Mouse (Mus musculus) gastrocnemius, postnatal 14 days (tissue): ENCODE data around the gene Olfr671. TPM values are rescaled to one million over a fixed set of nuclear protein-coding genes. Genes with fewer than 3 reads are reported as not detected.
"Not testable (repeated sequence)": the region's sequence is repeated elsewhere in the genome, so short reads cannot be mapped to it uniquely, and the experiment has no call there.

Experiments
- DNase-seq: peaks from one replicate; pipeline ENCODE4 v3.0.0; 2021; ENCODE audit warnings: mixed read lengths
- intact Hi-C: fragments of 180-260 bp; cut with DNase I; formaldehyde crosslinking; loops from one replicate; pipeline ENCODE4 v1.15.1; 2025; ENCODE audit warnings: low total_unique reads
- long read RNA-seq, 2 experiments: library from polyadenylated mRNA; stranded (forward); transcript quantifications; one replicate each; pipeline ENCODE4 v2.0.0; 2021
- total RNA-seq, 2 experiments: library from RNA; stranded (reverse); gene quantifications; 2 replicates each; pipeline ENCODE4 v1.2.3; 2021

Olfr671 gene
- not detected for total RNA-seq
- long read RNA-seq, experiment 1, result 0 reads
- long read RNA-seq, experiment 2, result 0 reads

GRCm38 (mm10) chr7:104979026-104979425, at the start of gene Olfr671:
Gene Olfr671 (minus strand): TSS chr7:104979126.
- intact Hi-C loops, result no loop called here
- DNase-seq, result no peak

- no peak for DNase-seq
- intact Hi-C loops, result no loop called here
These were observed 49.4 kb upstream of the Olfr671 start, which contains the start of gene Olfr675 for GRCm38 (mm10) chr7:105028360-105028759. Gene Olfr675 (minus strand): TSS chr7:105028460.

- DNase-seq, result no peak
- intact Hi-C loops, result no loop called here
These were observed 43.6 kb upstream of the Olfr671 start for GRCm38 (mm10) chr7:105022530-105022929.

GRCm38 (mm10) chr7:105001929-105002328, 23.0 kb upstream of the Olfr671 start, which contains the start of gene Olfr672:
Gene Olfr672 (minus strand): TSS chr7:105002029.
- intact Hi-C loops, result no loop called here

GRCm38 (mm10) chr7:104972507-104972906, 6.4 kb downstream of the Olfr671 start:
- DNase-seq, intact Hi-C loops: not testable (repeated sequence)

More at GRCm38 (mm10) chr7:105001929-105002328, 23.0 kb upstream of the Olfr671 start, which contains the start of gene Olfr672:
- DNase-seq, result no peak

GRCm38 (mm10) chr7:104962520-104962919, 16.4 kb downstream of the Olfr671 start, which contains the start of gene Olfr670:
Gene Olfr670 (minus strand): TSS chr7:104962620.
- intact Hi-C loops, result no loop called here
- DNase-seq, result no peak

GRCm38 (mm10) chr7:104950234-104950633, 28.7 kb downstream of the Olfr671 start:
- intact Hi-C loops, result not testable (repeated sequence)

GRCm38 (mm10) chr7:104933940-104934339, 45.0 kb downstream of the Olfr671 start, which contains the start of gene Olfr669:
Gene Olfr669 (plus strand): TSS chr7:104934240.
- no peak for DNase-seq
- intact Hi-C loops, result no loop called here

More at GRCm38 (mm10) chr7:104950234-104950633, 28.7 kb downstream of the Olfr671 start:
- not testable (repeated sequence) for DNase-seq

- DNase-seq, result no peak
- intact Hi-C loops, result no loop called here
These were observed 51.0 kb downstream of the Olfr671 start, which contains the start of gene Olfr668 for GRCm38 (mm10) chr7:104927957-104928356. Gene Olfr668 (minus strand): TSS chr7:104928057.

Other genes with a start within 250 kb of the Olfr671 start
- not detected for gene Usp17le, start 201.7 kb downstream of the Olfr671 start, total RNA-seq
- gene Usp17lb, start 136.5 kb downstream of the Olfr671 start, total RNA-seq, result not detected
- gene Usp17la, start 122.1 kb downstream of the Olfr671 start, total RNA-seq, result not detected
- gene Olfr665, start 101.1 kb downstream of the Olfr671 start, total RNA-seq, result not detected
- gene Olfr666, start 83.2 kb downstream of the Olfr671 start, total RNA-seq, result not detected
- not detected for gene Olfr667, start 57.6 kb downstream of the Olfr671 start, total RNA-seq
- gene Olfr668, start 51.1 kb downstream of the Olfr671 start, total RNA-seq, result not detected
- gene Olfr669, start 44.9 kb downstream of the Olfr671 start, total RNA-seq, result not detected
- gene Olfr670, start 16.5 kb downstream of the Olfr671 start, total RNA-seq, result not detected
- not detected for gene Olfr672, start 22.9 kb upstream of the Olfr671 start, total RNA-seq
- gene Olfr675, start 49.3 kb upstream of the Olfr671 start, total RNA-seq, result not detected
- not detected for gene Olfr676, start 53.6 kb upstream of the Olfr671 start, total RNA-seq
- gene Olfr677, start 72.2 kb upstream of the Olfr671 start, total RNA-seq, result not detected
- not detected for gene Olfr678, start 85.3 kb upstream of the Olfr671 start, total RNA-seq
- gene Olfr679, start 102.1 kb upstream of the Olfr671 start, total RNA-seq, result not detected
- not detected for gene Olfr680-ps1, start 113.7 kb upstream of the Olfr671 start, total RNA-seq
- gene Olfr681, start 137.7 kb upstream of the Olfr671 start, total RNA-seq, result not detected
- not detected for gene Olfr683, start 167.9 kb upstream of the Olfr671 start, total RNA-seq
- gene Olfr684, start 184.5 kb upstream of the Olfr671 start, total RNA-seq, result not detected
- not detected for gene Olfr685, start 206.9 kb upstream of the Olfr671 start, total RNA-seq
- gene Olfr686, start 228.4 kb upstream of the Olfr671 start, total RNA-seq, result not detected